Mouse (Mus musculus) hindbrain, embryonic 12.5 days (tissue): ENCODE results near the gene Tas2r108. TPM values are rescaled to one million over a fixed set of nuclear protein-coding genes. Genes with fewer than 3 reads are reported as not detected.

ENCODE experiments used
- polyA plus RNA-seq: library from polyadenylated mRNA; unstranded; fragments of >200 nt; fragmentation: Nextera tagmentation; extraction: Ambion mirVana; gene quantifications from 2 replicates; pipeline ENCODE4 v1.2.1, GENCODE M21; 2016

The Tas2r108 gene
- polyA plus RNA-seq, 1 experiment from 2014 or later, result not detected

Other genes starting within 250 kb of the Tas2r108 start
- 36.2 and 36.4 TPM in 2 replicates for gene Agk, start 168.4 kb upstream of the Tas2r108 start, polyA plus RNA-seq
- 18.7 and 19.9 TPM in 2 replicates for gene E330009J07Rik, start 57.4 kb upstream of the Tas2r108 start, polyA plus RNA-seq
- 0.29 TPM in 1 of 2 replicates, not detected in the other for gene Wee2, start 54.4 kb upstream of the Tas2r108 start, polyA plus RNA-seq
- 150 and 156 TPM in 2 replicates for gene Ssbp1, start 22.2 kb upstream of the Tas2r108 start, polyA plus RNA-seq
- gene Tas2r137, start 2.3 kb upstream of the Tas2r108 start, polyA plus RNA-seq, result not detected in 2 replicates
- gene Prss37, start 26.0 kb downstream of the Tas2r108 start, polyA plus RNA-seq, result not detected in 2 replicates
- gene Olfr461, start 61.5 kb downstream of the Tas2r108 start, polyA plus RNA-seq, result 0.05 and 0.50 TPM in 2 replicates
- not detected in 2 replicates for gene Olfr460, start 76.0 kb downstream of the Tas2r108 start, polyA plus RNA-seq
- 1.0 TPM in 2 replicates for gene Clec5a, start 92.3 kb downstream of the Tas2r108 start, polyA plus RNA-seq
- gene Tas2r138, start 119.8 kb downstream of the Tas2r108 start, polyA plus RNA-seq, result not detected in 2 replicates
- 0.09 TPM in 1 of 2 replicates, not detected in the other for gene Mgam, start 135.3 kb downstream of the Tas2r108 start, polyA plus RNA-seq